Mouse (Mus musculus): ENCODE data around the gene Olfr435.
"Not testable (repeated sequence)": the region's sequence is repeated elsewhere in the genome, so short reads cannot be mapped to it uniquely, and the experiment has no call there.

Gene Olfr435

GRCm38 (mm10) chr6:43196781-43197180 is at the start of gene Olfr435:
TSS of gene Olfr435 (plus strand) at chr6:43197146.
- no peak for DNase-seq

GRCm38 (mm10) chr6:43159502-43159901 is 37.4 kb upstream of the Olfr435 start:
- no peak for DNase-seq

GRCm38 (mm10) chr6:43162982-43163381 is 34.0 kb upstream of the Olfr435 start, which contains the start of gene Olfr437:
TSS of gene Olfr437 (plus strand) at chr6:43163282.
- DNase-seq: no peak

GRCm38 (mm10) chr6:43167246-43167645 is 29.7 kb upstream of the Olfr435 start:
- peak; percentile 82 for DNase-seq

GRCm38 (mm10) chr6:43171840-43172239 is 25.1 kb upstream of the Olfr435 start, which contains the start of gene Olfr13:
TSS of gene Olfr13 (plus strand) at chr6:43172140.
- no peak for DNase-seq

GRCm38 (mm10) chr6:43178129-43178528 is 18.8 kb upstream of the Olfr435 start:
- no peak for DNase-seq

GRCm38 (mm10) chr6:43178584-43179501 is 18.1 kb upstream of the Olfr435 start:
- no peak for DNase-seq

- DNase-seq: no peak
These were observed 6.0 kb upstream of the Olfr435 start for GRCm38 (mm10) chr6:43190986-43191385.

- DNase-seq: no peak
These were observed 1.1 kb downstream of the Olfr435 start for GRCm38 (mm10) chr6:43198094-43198493.

GRCm38 (mm10) chr6:43202786-43203185 is 5.8 kb downstream of the Olfr435 start:
- DNase-seq: no peak

- DNase-seq: no peak
These were observed 8.4 kb downstream of the Olfr435 start for GRCm38 (mm10) chr6:43205355-43205754.

- not testable (repeated sequence) for DNase-seq
These were observed 15.9 kb downstream of the Olfr435 start, which contains the start of gene Olfr434 for GRCm38 (mm10) chr6:43212873-43213272. TSS of gene Olfr434 (plus strand) at chr6:43213021.

- not testable (repeated sequence) for DNase-seq
These were observed 34.3 kb downstream of the Olfr435 start, which contains the start of gene Olfr47 for GRCm38 (mm10) chr6:43231255-43231654. TSS of gene Olfr47 (plus strand) at chr6:43231529.

GRCm38 (mm10) chr6:43242061-43242460 is 45.1 kb downstream of the Olfr435 start:
- no peak for DNase-seq

- no peak for DNase-seq
These were observed 50.5 kb downstream of the Olfr435 start for GRCm38 (mm10) chr6:43247396-43247795.

- no peak for DNase-seq
These were observed 56.0 kb downstream of the Olfr435 start for GRCm38 (mm10) chr6:43252994-43253393.
